Mouse (Mus musculus) liver, adult 2 months (tissue): ENCODE data around the gene Clcn3. TPM values are rescaled to one million over a fixed set of nuclear protein-coding genes. Genes with fewer than 3 reads are reported as not detected.
"Not testable (repeated sequence)": the region's sequence is repeated elsewhere in the genome, so short reads cannot be mapped to it uniquely, and the experiment has no call there.

Experiments used
- DNase-seq: peaks from one replicate; pipeline ENCODE4 v3.0.0-alpha.2; 2011; ENCODE audit warnings: low read depth, low spot score; ENCODE audit errors: extremely low read depth
- H3K27ac ChIP-seq: fragments of 200-500 bp; replicated peaks from 2 replicates; pipeline ENCODE4 v1.5.1; 2012; ENCODE audit warnings: low read depth, mild to moderate bottlenecking, control low read depth, inconsistent platforms, low read length; ENCODE audit not compliant: insufficient read depth
- H3K27me3 ChIP-seq: fragments of 200-500 bp; 2 replicates; pipeline ENCODE4 v1.6.1; 2012; ENCODE audit warnings: mild to moderate bottlenecking, moderate library complexity, low read length, inconsistent platforms; ENCODE audit not compliant: control insufficient read depth, insufficient read depth
- H3K36me3 ChIP-seq: fragments of 200-500 bp; 2 replicates; pipeline ENCODE4 v1.6.1; 2012; ENCODE audit warnings: low read length, inconsistent platforms; ENCODE audit not compliant: control insufficient read depth, insufficient read depth
- H3K4me1 ChIP-seq: fragments of 200-500 bp; 2 replicates; pipeline ENCODE4 v1.6.1; 2011; ENCODE audit warnings: low read length; ENCODE audit not compliant: control insufficient read depth, insufficient read depth
- H3K4me3 ChIP-seq: fragments of 200-500 bp; 2 replicates; pipeline ENCODE4 v1.5.1; 2011; ENCODE audit warnings: low read depth, mild to moderate bottlenecking, control low read depth, low read length, moderate library complexity; ENCODE audit not compliant: insufficient read depth
- H3K79me2 ChIP-seq: fragments of 200-500 bp; 2 replicates; pipeline ENCODE4 v1.6.1; 2012; ENCODE audit warnings: inconsistent platforms, mild to moderate bottlenecking, low read length, moderate library complexity; ENCODE audit not compliant: control insufficient read depth, insufficient read depth
- H3K9ac ChIP-seq: fragments of 200-500 bp; 2 replicates; pipeline ENCODE4 v1.6.1; 2012; ENCODE audit warnings: low read depth, mild to moderate bottlenecking, control low read depth, inconsistent platforms, low read length
- CTCF ChIP-seq: fragments of 200-500 bp; IDR thresholded peaks from 2 replicates; pipeline ENCODE4 v1.5.1; 2011; ENCODE audit warnings: low read depth, low read length, control low read depth
- POLR2A ChIP-seq: fragments of 200-500 bp; IDR thresholded peaks from 2 replicates; pipeline ENCODE4 v1.6.1; 2011; ENCODE audit warnings: low read length, control low read depth; ENCODE audit not compliant: insufficient read depth; ENCODE audit errors: extremely low read depth
- WGBS: fragments of 180-500 bp; shearing (Covaris S2); methylation state at CpG from one replicate; pipeline ENCODE4 v1.1.7; 2018; 5-methylcytosine and 5-hydroxymethylcytosine counted together
- polyA plus RNA-seq: library from polyadenylated mRNA; depleted of rRNA; stranded (reverse); fragments of >200 nt; gene quantifications from 2 replicates; pipeline ENCODE4 v1.2.3, GENCODE M21; 2012; rRNA removed
- total RNA-seq: library from RNA; depleted of rRNA; stranded (reverse); fragments of >200 nt; gene quantifications from 2 replicates; pipeline ENCODE4 v1.2.3, GENCODE M21; 2014; rRNA removed

Clcn3 gene
- 26.0 and 27.7 TPM in 2 replicates for total RNA-seq
- polyA plus RNA-seq, result 8.9 and 9.8 TPM in 2 replicates

- 1% methylated on average over 101 of the region's 101 CpGs for WGBS
These were observed at the start of gene Clcn3 for GRCm38 (mm10) chr8:60982701-60983687. Clcn3 (minus strand) TSS chr8:60983300.

DNA sequence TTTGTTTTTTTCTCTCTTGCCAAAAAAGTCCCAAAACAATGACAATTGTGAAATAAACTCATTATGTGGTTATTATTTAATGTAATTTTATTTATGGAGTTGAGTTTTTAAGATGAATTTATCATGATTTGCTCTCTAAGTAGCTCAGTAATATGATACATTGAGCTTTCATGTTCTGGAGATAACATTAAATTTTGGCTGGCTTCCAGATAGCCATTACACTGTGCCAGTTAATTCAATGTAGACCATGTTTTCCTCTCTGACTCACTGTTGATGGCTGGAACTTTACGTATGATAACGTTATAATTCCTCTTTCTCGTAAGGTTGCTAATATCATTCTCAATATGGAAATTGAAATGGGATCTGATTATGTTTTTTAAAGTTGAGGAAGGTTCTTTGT is 13.4 kb upstream of the Clcn3 start:
- 85% methylated on average over 3 of the region's 3 CpGs for WGBS
- H3K4me3 ChIP-seq, result no peak overlapping the region
- no peak for DNase-seq

More at GRCm38 (mm10) chr8:60982701-60983687, at the start of gene Clcn3:
- TF ChIP-seq POLR2A, result peak; percentile 78
- no peak for TF ChIP-seq CTCF
- H3K79me2 ChIP-seq, result peaks cover 5% of the 10 kb centered on the region; the same call in 1 of the 2 replicates
- no peaks in the 10 kb centered on the region for H3K36me3 ChIP-seq
- peaks cover 10% of the 10 kb centered on the region; the same call in 1 of the 2 replicates for H3K4me1 ChIP-seq
- peak within 1 kb of the TSS; percentile 74 for H3K9ac ChIP-seq
- peak within 1 kb of the TSS; percentile 73 for H3K27ac ChIP-seq
- peak within 1 kb of the TSS; percentile 74 for H3K4me3 ChIP-seq
- no peaks in the 10 kb centered on the region for H3K27me3 ChIP-seq
- DNase-seq, result peak; percentile 95

GRCm38 (mm10) chr8:60993639-60993986 is 10.5 kb upstream of the Clcn3 start:
- H3K4me1 ChIP-seq, result peaks cover 3% of the 10 kb centered on the region; the same call in 1 of the 2 replicates
- no peak for DNase-seq
- peak overlapping the region; percentile 84 for H3K27ac ChIP-seq
- peak overlapping the region; percentile 87 for H3K9ac ChIP-seq
- H3K79me2 ChIP-seq, result peaks cover 8% of the 10 kb centered on the region; the same call in 1 of the 2 replicates
- 1% methylated on average over 12 of the region's 12 CpGs for WGBS
- H3K4me3 ChIP-seq, result peak overlapping the region; percentile 73
- TF ChIP-seq CTCF (no peak), POLR2A (no peak)
- H3K27me3 ChIP-seq, result no peaks in the 10 kb centered on the region
- H3K36me3 ChIP-seq, result no peaks in the 10 kb centered on the region

More for the DNA sequence above, 13.4 kb upstream of the Clcn3 start:
- peaks cover 8% of the 10 kb centered on the region; the same call in 1 of the 2 replicates for H3K79me2 ChIP-seq
- no peaks in the 10 kb centered on the region for H3K36me3 ChIP-seq
- no peak overlapping the region for H3K27ac ChIP-seq
- TF ChIP-seq POLR2A (no peak), CTCF (no peak)
- H3K4me1 ChIP-seq, result peaks cover 3% of the 10 kb centered on the region; the same call in 1 of the 2 replicates
- no peaks in the 10 kb centered on the region for H3K27me3 ChIP-seq
- no peak overlapping the region for H3K9ac ChIP-seq

- peak within 1 kb of the TSS; percentile 87 for H3K27ac ChIP-seq
- peaks cover 3% of the 10 kb centered on the region; the same call in 1 of the 2 replicates for H3K4me1 ChIP-seq
- TF ChIP-seq CTCF, result no peak
- peak; percentile 53 for TF ChIP-seq POLR2A
- no peaks in the 10 kb centered on the region for H3K27me3 ChIP-seq
- DNase-seq, result peak; percentile 91
- peak within 1 kb of the TSS; percentile 87 for H3K9ac ChIP-seq
- 1% methylated on average over 57 of the region's 57 CpGs for WGBS
- H3K4me3 ChIP-seq, result peak within 1 kb of the TSS; percentile 88
- no peaks in the 10 kb centered on the region for H3K36me3 ChIP-seq
- H3K79me2 ChIP-seq, result peaks cover 5% of the 10 kb centered on the region; the same call in 1 of the 2 replicates
These were observed 10.0 kb upstream of the Clcn3 start, which contains the start of gene Nek1 for GRCm38 (mm10) chr8:60992910-60993638. Nek1 (plus strand) TSS chr8:60993195.

DNA sequence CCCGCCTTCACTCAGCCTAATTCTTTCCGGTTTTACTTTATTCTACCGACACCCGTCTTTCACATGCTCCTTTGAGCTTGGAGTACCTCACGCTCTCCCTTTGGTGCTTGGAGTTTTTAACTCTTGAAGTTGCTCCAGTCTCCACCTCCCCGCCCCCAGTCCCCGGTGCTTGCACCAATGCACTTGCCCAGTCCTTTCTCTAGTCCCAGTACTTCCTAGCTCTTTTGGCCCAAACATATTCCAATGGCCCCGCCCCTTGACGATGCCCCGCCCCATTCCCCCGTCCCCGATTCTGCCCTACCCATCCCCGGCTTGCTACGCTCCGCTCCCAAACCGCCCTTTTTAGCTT is 9.4 kb upstream of the Clcn3 start:
- Histone ChIP-seq H3K79me2 (peaks cover 3% of the 10 kb centered on the region; the same call in 1 of the 2 replicates), H3K4me3 (peak overlapping the region; percentile 88), H3K9ac (peak overlapping the region; percentile 81), H3K27me3 (no peaks in the 10 kb centered on the region), H3K4me1 (peaks cover 3% of the 10 kb centered on the region; the same call in 1 of the 2 replicates), H3K27ac (peak overlapping the region; percentile 87), H3K36me3 (no peaks in the 10 kb centered on the region)
- no peak for TF ChIP-seq CTCF
- TF ChIP-seq POLR2A, result 0 out of 2 replicates have a peak, but pooled peaks have one; percentile 25
- 2% methylated on average over 16 of the region's 16 CpGs for WGBS
- DNase-seq, result peak; percentile 79

GRCm38 (mm10) chr8:60984260-60985010 is 1.3 kb upstream of the Clcn3 start:
- not testable (repeated sequence) for H3K27me3 ChIP-seq, H3K4me1 ChIP-seq, H3K79me2 ChIP-seq, H3K4me3 ChIP-seq, H3K9ac ChIP-seq, H3K36me3 ChIP-seq, DNase-seq, H3K27ac ChIP-seq
- 87% methylated on average over 17 of the region's 17 CpGs for WGBS
